Mouse (Mus musculus) c-Kit-positive CD71-positive TER-119-positive erythroid progenitor cells, embryonic 14.5 days (primary cell): ENCODE results near the gene Gpr15.

Experiments
- DNase-seq: peaks from one replicate; pipeline ENCODE4 v3.0.0-alpha.2; 2013; ENCODE audit warnings: low spot score

Gene Gpr15

DNA sequence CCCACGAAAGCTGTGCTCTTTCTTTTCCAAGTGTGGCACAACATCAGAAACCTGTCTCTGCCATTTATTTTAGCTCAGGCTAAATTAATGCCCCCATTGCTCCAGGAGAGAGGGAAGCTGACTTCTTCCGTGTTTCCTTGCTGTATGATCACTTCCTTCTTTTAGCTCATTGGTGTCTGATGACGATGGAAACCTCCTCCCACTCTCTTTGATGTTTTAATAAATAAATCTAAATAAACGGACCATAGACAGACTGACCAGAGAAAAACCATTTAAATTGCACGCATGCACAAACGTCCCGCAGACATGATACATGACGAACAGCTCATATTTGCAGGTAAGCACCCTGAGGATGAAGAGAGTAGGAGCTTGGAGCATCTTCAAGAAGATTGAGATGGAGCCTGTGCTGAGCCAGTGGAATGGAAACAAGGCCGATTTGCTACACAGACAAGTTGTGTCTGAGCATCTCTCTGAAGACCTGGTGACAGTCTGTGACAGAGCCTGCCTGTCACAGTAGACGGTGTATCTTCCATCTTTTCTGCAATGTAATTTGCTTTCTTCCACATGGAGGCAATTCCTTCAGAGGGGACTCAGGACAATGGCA lies 16.4 kb downstream of the Gpr15 start:
- DNase-seq: no peak

DNA sequence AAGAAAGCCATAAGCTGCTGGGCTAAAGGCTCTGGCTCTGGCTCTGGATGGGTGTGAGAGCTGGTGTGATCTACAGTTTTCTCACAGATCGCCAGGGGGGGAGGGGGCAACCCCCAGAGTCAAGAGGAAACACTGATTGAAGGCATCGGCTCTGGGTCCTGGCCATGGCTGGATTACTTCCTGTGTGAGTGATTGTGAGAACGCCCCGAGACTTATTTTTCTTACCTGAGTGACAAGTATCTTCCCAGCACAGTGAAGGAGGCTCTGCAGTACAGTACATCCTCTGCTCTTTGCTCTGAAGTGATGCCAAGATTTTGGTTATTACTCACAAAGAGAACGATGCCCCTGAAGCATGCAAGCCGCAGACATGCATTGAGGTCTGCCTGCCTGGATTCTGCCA lies 17.1 kb downstream of the Gpr15 start:
- DNase-seq: no peak

DNA sequence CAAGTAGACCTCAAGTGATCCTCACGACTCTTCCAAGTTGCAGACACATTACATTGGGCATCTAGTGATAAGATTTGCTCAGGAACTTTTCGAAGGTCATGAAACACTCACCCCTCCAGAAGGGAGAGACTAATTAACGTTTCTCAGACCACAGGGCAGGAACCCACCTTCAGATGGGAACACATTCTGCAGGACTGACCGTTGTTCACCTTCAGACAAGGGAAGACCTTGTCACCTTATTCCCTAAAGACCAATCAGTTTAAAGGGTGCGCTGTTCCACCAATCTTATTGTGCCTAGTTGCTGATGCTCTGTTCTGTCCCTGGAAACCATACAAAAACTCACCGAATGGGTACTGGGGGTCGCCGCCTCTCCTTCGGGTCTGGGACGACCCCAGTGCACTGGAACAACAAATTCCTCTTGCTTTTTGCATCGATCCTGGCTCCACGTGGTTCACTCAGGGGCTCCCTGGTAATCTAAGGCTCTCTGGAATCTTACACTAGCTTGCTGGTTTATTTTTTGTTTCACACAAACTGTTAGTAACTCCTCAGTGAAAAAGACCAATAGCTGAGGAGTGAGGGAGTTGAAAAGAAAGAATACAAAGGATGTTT lies 17.9 kb downstream of the Gpr15 start:
- DNase-seq: no peak

- no peak for DNase-seq
Observed at GRCm38 (mm10) chr16:58700174-58700573, 18.7 kb downstream of the Gpr15 start.

- DNase-seq: no peak
Observed at GRCm38 (mm10) chr16:58697261-58697660, 21.6 kb downstream of the Gpr15 start.

DNA sequence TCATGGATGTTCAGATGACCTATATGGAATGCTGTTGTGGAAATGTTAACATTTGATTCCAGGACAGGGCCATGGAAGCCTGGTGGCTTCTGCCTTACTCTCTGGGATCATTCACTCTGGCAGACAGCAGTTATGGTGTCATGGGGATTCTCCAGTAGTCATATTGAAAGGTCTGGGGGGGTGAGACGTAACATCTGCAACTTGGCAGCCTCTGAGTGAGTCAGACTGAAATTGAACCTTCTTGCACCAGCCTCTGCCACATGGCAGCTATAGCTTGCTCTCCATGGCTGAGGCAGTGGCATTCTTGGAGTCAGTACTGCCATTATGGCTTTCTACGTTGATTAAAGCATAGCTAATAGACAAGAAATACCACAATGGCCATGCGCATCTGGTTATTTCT lies 22.1 kb downstream of the Gpr15 start:
- no peak for DNase-seq

DNA sequence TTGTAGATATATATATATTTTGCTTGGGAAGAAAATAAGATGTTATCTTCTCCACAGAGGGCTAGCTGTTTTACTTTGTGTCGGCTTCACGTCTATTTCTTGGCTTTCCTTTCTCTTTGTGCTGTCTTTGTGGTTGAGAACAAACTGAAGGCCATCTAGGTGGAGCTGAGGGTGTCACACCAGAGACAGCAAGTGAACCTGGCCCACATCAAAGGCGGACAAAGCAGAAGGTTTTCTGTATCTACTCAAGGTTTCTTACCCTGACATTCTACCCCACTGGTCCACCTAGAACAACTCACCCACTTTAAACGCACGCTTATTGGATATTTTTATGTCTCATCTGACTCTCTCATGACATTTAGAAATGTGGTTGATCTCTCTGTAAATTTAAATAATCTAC lies 24.8 kb downstream of the Gpr15 start:
- DNase-seq: no peak

- no peak for DNase-seq
Observed at GRCm38 (mm10) chr16:58690322-58690732, 28.5 kb downstream of the Gpr15 start.

DNA sequence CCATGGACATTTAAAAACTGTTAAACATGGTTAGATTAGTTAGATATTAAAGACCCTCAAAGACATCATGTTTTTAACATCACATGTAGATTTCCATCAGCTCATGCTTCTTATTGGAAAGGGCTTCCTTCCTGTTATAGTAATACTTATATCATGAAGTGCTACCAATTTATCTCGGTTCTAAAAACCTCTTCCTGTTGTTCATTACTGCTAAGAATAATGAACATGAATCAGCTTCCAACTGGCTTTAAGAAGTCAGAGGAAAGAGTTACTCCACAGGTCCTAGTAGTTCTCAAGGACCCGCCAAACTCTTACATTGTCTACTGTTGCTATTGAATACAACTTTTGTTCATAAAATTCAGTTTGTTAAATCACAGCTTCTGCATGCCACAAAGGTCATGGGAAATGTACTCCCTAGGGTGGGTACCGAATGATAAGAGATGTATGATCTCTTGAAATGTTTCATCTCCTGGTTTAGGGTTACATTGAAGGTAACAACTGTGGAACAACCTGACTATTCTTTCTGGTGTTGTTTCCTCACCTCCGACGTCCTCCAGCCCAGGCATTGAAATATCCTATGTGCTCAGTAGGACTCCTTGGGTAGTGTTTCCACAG lies 29.2 kb downstream of the Gpr15 start:
- DNase-seq: no peak

GRCm38 (mm10) chr16:58688534-58688933 lies 30.3 kb downstream of the Gpr15 start:
- no peak for DNase-seq

DNA sequence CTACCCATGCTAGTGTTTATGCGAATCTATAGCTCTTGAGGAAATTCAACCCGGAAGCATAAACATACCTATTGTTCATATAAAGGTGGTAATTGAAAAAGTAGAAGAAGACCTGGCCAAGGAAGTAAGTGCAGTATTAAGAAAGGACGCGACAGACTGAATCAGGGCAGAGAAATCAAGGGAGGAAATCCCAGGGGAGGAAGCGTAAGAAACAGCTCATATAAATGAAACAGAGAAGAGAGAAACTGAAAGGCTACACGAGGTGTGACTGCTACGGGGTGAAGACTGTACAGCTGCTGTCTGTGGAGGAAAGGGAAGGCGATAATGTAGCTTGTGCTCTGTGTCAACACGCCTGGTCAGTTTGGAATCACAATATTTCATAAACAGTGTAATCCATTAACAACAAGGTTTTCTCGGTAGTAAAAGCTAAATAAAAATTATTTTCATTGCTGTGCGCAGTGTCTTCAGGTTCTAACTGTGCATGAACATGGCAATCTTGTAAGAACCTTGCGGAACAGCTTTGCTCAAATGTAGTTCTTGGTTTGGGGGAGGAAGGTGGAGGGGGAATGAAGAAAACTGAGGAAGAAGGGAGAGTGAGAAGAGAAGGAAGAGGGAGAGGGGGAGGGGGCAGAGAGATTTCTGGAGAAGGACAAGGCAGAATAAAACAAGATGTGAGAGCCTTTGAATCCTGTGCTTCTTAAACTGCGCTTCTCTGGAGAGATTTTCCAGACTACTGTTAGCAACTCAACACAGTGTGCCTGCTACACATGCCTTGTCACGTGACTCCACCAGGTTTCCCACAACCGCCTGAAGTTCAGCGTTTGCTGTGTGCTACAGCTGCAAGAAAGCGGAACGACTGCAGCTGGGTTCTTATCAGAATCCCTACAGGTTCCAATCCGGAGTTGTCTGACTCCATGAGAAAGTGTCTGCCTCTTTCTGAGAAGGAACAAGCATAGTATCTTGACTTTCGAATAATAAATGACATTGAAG lies 33.0 kb downstream of the Gpr15 start:
- no peak for DNase-seq

DNA sequence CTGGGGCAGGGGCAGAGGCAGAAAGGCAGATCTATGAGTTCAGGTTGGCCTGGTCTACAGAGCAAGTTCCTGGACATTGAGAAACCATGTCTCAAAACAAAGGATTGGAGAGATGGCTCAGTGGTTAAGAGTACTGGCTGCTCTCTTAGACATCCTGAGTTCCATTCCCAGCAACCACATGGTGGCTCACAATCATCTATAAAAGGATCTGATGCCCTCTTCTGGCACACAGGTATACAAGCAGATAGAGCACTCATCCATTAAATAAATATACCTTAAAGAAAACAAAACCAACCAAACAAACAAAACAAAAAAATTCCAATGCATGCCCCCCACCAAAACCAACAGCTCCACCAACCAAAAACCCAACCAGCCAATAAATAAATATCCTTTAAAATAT lies 34.3 kb downstream of the Gpr15 start:
- DNase-seq: no peak

GRCm38 (mm10) chr16:58683911-58684310 lies 35.0 kb downstream of the Gpr15 start:
- no peak for DNase-seq

DNA sequence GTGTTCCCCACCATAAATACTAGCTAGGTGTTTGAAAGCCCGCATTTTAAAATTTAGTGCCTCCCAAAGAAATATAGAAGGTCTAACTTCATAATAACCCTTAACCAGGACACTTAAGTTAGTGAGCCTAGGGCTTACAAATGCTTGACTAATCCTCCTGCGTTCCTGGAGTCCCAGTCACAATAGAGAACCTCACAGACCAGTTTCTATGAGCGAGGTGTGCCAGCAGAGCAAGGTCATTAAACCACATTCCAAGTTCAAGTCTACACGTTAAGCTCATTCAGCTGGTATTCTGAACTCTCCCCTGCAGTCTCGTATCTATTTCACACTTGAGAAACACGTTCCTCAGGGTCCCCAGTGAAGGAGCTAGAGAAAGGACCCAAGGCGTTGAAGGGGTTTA lies 36.0 kb downstream of the Gpr15 start:
- no peak for DNase-seq

DNA sequence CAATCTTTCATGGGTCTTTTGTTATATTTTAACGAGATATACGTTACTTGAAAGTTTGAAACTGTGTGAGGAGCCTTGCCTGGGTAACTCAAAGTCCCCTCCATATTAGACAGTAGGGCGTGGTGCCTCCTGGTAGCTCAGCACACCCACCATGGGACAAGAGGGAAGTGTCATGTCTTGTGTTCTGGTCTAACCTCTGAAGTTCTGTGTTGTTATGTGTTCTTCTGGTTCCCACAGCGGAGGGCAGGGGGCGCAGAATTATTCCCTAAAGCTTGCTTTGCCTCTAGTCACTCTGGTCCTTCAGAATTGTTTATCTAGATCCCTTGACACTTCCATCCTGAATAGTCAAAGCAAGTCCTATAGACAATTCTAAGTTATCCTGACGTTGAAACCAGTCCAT lies 36.8 kb downstream of the Gpr15 start:
- DNase-seq: no peak

DNA sequence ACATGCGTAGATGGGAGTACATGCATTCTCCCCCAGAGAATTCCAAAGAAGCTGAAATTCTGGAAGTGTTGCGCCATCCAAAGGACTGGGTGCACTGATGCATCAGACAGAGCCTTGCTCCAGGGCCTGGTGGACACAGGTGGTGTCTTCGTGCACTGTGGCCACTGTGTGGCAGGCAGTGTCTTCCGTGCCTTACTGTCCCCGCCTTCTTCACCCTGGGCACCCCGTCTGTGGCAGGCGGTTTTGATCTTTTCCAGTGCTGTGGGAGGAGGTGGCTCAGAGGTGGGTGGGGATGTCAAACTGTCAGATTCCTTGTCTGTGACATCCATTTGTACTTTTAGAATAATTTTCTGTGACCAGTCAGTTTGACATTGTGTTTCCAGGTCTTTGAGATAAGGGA lies 40.2 kb downstream of the Gpr15 start:
- no peak for DNase-seq

- no peak for DNase-seq
Observed at GRCm38 (mm10) chr16:58677491-58677890, 41.4 kb downstream of the Gpr15 start.

DNA sequence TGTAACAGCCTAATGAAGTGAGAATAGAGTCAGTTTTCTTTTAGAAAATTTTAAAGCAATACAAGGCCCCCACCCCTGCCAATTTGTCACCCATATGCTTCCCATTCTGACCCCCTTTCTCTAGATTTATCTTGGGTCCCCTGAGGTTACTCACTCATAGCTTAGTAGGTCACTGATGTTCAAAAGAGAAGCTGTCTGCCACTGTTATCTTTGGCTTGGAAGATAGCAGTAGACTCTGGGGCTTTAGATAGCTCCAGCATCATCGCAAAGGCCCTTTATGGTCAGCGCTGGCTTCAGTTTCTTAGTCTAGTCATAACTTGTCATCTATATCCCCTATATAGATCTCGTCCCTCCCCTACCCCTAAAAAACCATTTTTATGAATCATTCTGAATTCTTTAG lies 42.2 kb downstream of the Gpr15 start:
- no peak for DNase-seq

- DNase-seq: no peak
Observed at GRCm38 (mm10) chr16:58676156-58676555, 42.7 kb downstream of the Gpr15 start.

DNA sequence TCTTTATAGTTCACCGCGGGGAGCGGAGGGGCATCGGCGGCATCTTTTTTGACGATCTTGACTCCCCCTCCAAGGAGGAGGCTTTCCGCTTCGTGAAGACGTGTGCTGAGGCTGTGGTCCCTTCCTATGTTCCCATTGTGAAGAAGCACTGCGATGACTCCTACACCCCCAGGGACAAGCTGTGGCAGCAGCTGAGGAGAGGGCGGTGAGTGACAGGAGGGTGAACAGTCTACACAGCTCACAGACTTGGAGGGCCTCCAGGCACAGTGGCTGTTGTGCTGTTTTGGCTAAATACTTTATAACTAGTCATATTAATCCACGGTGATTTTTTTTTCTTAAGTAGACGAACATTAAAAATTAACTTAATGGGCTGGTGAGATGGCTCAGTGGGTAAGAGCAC lies 43.6 kb downstream of the Gpr15 start:
- DNase-seq: no peak

GRCm38 (mm10) chr16:58673811-58674410 lies 45.0 kb downstream of the Gpr15 start:
- no peak for DNase-seq

DNA sequence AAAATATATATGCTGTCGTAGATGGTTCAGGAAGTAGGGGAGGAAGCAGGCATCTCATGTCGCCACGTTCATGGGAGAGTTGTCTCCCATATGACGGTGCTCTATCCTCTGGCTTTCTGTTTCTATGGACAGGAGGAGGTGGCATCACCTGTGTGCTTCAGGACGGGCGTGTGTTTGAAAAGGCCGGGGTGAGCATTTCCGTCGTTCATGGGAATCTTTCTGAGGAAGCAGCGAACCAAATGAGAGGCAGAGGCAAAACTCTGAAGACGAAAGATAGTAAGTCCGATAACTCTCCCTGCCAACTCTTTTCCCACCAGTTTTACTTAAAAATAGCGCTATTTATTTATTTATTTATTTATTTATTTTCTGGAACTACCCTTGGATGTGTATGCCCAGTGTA lies 46.5 kb downstream of the Gpr15 start:
- no peak for DNase-seq
